Mouse (Mus musculus) Patski (cell line): ENCODE data around the gene B4galnt1. TPM values are rescaled to one million over a fixed set of nuclear protein-coding genes. Genes with fewer than 3 reads are reported as not detected.
"Not testable (repeated sequence)": the region's sequence is repeated elsewhere in the genome, so short reads cannot be mapped to it uniquely, and the experiment has no call there.

Source experiments
- ATAC-seq: fragments of 100-300 bp; one replicate; pipeline ENCODE4 v1.8.0; 2021
- CTCF ChIA-PET: fragments of 350-600 bp; sonication (Branson Sonifier 250); formaldehyde crosslinking; loops from one replicate; lab custom pipeline; 2022; ENCODE audit warnings: inconsistent platforms; lab: Charles Lee
- POLR2A ChIA-PET: fragments of 350-600 bp; sonication (Branson Sonifier 250); formaldehyde crosslinking; loops from one replicate; lab custom pipeline; 2022; ENCODE audit warnings: antibody characterized with exemption, inconsistent platforms; lab: Charles Lee
- DNase-seq: peaks from one replicate; pipeline ENCODE4 v3.0.0-alpha.2; 2011; ENCODE audit warnings: low read depth, low spot score
- H3K27me3 ChIP-seq: fragments of 371-371 bp; one replicate; pipeline ENCODE4 v1.5.1; 2021
- CTCF ChIP-seq: fragments of 100-300 bp; IDR thresholded peaks from one replicate; pipeline ENCODE4 v1.5.1; 2021
- in situ Hi-C: fragments of 300-500 bp; cut with MboI; formaldehyde crosslinking; loops from 3 replicates; pipeline ENCODE4 v1.11.1; 2018; ENCODE audit warnings: low pct_unique_long_range_greater_than_20kb, mixed read lengths
- polyA plus RNA-seq: library from polyadenylated mRNA; unstranded; gene quantifications from one replicate; pipeline ENCODE4 v1.2.3, GENCODE M21; 2021

Gene B4galnt1
- polyA plus RNA-seq, 1 experiment from 2014 or later, result 112 TPM

DNA sequence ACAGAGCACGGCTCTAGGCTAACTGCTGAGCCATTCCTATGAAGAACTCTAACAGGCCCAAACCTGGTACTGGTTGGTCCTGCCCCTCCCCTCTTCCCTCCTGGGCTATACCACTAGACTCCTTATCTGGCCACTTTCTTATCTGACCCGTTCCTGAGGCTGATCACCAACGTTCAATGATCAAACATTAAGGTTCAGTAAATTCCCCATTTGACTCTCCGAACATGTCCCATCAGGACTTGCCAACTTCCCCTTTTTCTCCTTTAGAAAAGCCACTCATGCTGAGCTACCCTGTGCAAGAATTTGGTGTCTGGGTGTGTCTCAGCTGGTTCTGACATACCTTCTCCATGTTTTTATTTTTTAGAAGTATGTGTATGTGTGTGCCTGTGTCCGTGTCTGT, 38.4 kb upstream of the B4galnt1 start:
- no peak for DNase-seq
- H3K27me3 ChIP-seq, result no peaks in the 10 kb centered on the region
- POLR2A ChIA-PET, result no interaction called here
- TF ChIP-seq CTCF, result no peak
- ATAC-seq, result no peak
- CTCF ChIA-PET, result interaction anchor here (0.7 to 1.8 kb wide), 3 partner anchors 19 to 45 kb away, joined by 3 to 7 read pairs (median 3); no protein-coding TSS in a partner anchor
- in situ Hi-C loops, result loop anchor here (5.0 kb wide), 2 partner anchors 46 to 101 kb away; no protein-coding TSS in a partner anchor

DNA sequence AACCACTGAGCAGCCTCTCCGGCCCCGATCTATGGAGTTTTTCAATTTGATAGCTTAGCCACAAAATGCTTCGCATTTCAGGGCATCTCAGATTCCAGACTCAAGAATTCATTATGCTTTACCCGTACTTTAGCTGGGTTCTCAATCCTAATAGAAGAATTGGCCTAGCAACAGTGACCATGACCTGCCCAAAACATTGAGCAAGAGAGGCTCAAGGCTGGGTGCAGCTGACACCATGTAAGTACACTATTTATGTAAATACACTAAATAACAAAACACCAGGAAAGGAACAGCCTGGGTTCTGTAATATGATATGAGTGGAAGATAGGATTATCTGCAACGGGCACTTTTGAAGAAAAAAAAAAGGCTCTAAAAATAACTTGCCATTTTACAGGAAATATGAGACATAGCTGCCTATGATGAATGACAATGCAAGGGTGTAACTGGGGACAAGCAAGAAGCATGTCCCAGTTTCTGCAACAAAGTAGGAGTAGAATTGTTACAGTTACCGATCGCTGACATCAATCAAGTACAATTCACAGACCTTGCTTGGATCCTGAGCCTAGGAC, 37.2 kb upstream of the B4galnt1 start:
- ChIA-PET POLR2A (no interaction called here), CTCF (interaction anchor here (1.0 to 1.8 kb wide), 3 partner anchors 42 to 111 kb away, joined by 3 to 7 read pairs (median 4); no protein-coding TSS in a partner anchor)
- no peak for DNase-seq
- no peak for TF ChIP-seq CTCF
- in situ Hi-C loops, result loop anchor here (5.0 kb wide), 2 partner anchors 45 to 100 kb away; no protein-coding TSS in a partner anchor
- no peaks in the 10 kb centered on the region for H3K27me3 ChIP-seq
- no peak for ATAC-seq

DNA sequence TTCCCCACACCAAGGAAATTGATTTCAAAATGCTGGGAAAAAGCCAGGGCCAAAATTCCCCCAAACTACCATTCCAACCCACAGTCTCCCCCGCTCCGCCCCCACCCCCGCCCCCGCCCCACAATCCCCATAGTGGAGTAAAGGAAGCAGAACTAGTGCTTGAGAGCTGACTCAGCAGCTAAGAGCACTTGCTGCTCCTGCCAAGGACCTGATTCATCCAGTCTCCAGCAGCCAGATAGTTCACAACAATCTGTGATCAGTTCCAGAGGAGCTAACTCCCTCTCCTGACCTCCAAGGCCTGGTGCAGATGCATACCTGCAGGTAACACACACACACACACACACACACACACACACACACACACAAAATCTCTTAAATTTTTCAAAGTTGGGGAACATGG, 35.6 kb upstream of the B4galnt1 start:
- no peaks in the 10 kb centered on the region for H3K27me3 ChIP-seq
- DNase-seq, result no peak
- POLR2A ChIA-PET, result interaction anchor here (0.6 kb wide), 1 partner anchor 78 kb away, joined by 4 read pairs; no protein-coding TSS in a partner anchor
- TF ChIP-seq CTCF, result no peak
- CTCF ChIA-PET, result interaction anchor here (1.6 kb wide), 1 partner anchor 41 kb away, joined by 5 read pairs; no protein-coding TSS in a partner anchor
- no peak for ATAC-seq
- in situ Hi-C loops, result loop anchor here (5.0 kb wide), 2 partner anchors 43 to 98 kb away; no protein-coding TSS in a partner anchor

DNA sequence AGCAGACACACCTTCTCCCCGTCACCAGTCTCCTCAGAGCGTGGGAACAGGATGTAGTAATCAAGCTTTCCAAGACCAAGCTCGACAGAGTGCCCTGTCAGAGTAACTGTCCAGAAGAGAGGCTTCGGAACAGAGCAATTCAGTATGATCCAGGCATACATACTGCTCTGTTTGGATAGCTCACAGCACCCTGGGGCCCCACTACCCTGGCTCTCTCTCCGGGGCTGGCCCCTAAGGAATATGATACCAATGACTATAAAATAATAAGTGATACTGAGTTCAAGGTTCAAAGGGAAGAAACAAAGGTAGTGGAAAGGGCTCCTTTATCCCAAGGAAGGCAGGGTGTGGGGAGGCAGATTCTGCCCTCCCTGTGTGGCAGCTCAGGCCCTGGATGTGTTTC, 32.6 kb upstream of the B4galnt1 start:
- in situ Hi-C loops, result no loop called here
- CTCF ChIA-PET, result interaction anchor here (2.0 to 4.7 kb wide), 2 partner anchors 10 to 39 kb away, joined by 8 to 24 read pairs; no protein-coding TSS in a partner anchor
- DNase-seq (no peak), ATAC-seq (no peak)
- H3K27me3 ChIP-seq, result no peaks in the 10 kb centered on the region
- TF ChIP-seq CTCF, result no peak
- POLR2A ChIA-PET, result interaction anchor here (0.9 kb wide), 1 partner anchor 32 kb away, joined by 4 read pairs; the partner anchor contains the start of gene B4galnt1

DNA sequence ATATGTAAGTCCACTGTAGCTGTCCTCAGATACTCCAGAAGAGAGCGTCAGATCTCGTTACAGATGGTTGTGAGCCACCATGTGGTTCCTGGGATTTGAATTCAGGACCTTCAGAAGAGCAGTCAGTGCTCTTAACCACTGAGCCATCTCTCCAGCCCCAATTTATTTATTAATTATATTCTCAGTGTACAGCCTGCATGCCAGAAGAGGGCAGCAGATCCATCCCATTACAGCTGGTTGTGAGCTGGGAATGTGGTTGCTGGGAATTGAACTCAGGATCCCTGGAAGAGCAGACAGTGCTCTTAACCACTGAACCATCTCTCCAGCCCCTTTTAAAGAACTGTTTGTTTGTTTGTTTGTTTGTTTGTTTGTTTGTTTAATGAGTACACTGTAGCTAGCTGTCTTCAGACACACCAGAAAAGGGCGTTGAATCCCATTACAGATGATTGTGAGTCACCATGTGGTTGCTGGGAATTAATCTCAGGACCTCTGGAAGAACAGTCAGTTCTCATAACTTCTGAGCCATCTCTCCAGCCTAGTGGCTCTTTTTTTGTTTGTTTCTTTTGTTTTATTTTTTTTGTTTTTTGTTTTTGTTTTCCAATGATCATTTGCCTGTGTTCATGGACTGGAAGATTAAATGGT, 30.5 kb upstream of the B4galnt1 start:
- POLR2A ChIA-PET, H3K27me3 ChIP-seq, DNase-seq, in situ Hi-C loops: not testable (repeated sequence)
- TF ChIP-seq CTCF, result peak; percentile 83
- peak; percentile 44 for ATAC-seq
- CTCF ChIA-PET, result interaction anchor here (0.7 to 4.7 kb wide), 8 partner anchors 11 to 94 kb away, joined by 3 to 24 read pairs (median 5); no protein-coding TSS in a partner anchor

DNA sequence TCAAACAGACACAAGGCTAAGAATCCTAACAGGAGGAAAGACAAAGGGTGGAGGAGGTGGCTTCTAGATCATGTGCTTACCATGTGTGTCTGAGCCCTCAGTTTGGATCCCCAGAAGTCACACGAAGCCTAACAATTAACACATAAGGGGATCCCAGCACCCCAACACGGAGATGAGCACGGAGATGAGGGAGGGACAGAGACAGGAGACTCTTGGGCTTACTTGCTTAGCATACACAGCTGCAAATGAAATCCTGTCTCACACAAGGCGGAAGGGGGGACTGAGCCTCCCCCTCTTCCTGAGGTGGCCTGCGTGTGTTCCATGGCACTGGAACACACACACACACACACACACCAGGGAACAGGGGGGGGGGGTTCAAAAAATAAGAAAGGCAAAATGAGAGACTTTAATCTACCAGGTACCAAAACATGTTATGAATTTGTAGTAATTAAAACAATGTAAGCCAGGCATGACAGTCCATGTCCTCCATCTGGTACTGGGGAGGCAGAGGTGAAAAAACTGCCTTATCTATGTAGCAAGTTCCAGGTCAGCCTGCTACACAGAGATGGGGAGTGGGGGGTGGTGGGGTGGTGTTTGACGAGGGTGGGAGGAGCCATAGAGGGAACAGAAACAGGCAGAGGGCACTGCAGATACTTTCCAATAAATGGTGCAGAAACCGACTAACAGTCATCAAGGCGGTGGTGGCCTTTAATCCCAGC, 29.7 kb upstream of the B4galnt1 start:
- no peaks in the 10 kb centered on the region for H3K27me3 ChIP-seq
- DNase-seq, result no peak
- ChIA-PET POLR2A (no interaction called here), CTCF (interaction anchor here (1.6 to 4.7 kb wide), 6 partner anchors 11 to 93 kb away, joined by 4 to 24 read pairs (median 8); no protein-coding TSS in a partner anchor)
- no peak for ATAC-seq
- in situ Hi-C loops, result no loop called here
- TF ChIP-seq CTCF, result no peak

DNA sequence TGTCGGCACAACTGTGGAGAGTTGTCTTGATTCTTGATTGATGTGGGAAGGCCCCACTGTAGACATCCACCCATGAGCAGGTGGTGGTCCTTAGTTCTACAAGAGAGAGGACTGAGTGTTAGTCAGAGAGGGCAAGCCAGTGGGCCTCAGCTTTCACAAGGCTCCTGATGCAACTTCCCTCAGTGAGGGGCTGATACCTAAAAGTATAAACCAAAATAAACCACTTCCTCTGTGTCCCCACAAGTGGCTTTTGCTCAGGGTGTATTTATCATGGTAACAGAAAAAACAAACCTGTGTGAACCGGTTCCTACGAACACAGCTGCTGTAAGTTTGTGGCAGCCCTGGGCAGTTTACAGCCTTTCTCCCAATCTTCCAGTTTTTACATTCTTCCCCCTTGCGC, 28.5 kb upstream of the B4galnt1 start:
- no peak for DNase-seq
- no peak for ATAC-seq
- in situ Hi-C loops, result no loop called here
- TF ChIP-seq CTCF, result no peak
- ChIA-PET CTCF (no interaction called here), POLR2A (no interaction called here)
- no peaks in the 10 kb centered on the region for H3K27me3 ChIP-seq

DNA sequence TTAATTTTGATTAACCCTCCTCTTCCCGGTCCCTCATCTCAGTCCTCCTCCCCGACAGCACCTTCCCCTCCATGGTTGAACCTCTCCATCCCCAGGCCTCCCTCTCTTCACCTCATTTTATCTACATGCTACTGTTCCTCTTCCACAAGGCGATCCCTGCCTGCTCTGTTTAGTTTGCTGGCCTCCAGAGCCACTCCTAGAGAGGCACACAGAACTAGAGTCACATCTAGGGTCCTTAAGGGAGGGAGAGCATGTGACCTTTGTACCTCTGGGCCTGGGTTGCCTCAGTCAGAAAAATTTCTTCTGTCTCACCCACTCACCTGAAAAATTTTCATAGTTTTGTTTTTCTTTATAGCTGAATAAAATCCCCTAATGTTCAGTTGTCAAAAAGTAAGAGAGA, 27.1 kb upstream of the B4galnt1 start:
- no peaks in the 10 kb centered on the region for H3K27me3 ChIP-seq
- TF ChIP-seq CTCF, result no peak
- CTCF ChIA-PET, result no interaction called here
- in situ Hi-C loops, result no loop called here
- ATAC-seq (no peak), DNase-seq (no peak)
- POLR2A ChIA-PET, result no interaction called here

DNA sequence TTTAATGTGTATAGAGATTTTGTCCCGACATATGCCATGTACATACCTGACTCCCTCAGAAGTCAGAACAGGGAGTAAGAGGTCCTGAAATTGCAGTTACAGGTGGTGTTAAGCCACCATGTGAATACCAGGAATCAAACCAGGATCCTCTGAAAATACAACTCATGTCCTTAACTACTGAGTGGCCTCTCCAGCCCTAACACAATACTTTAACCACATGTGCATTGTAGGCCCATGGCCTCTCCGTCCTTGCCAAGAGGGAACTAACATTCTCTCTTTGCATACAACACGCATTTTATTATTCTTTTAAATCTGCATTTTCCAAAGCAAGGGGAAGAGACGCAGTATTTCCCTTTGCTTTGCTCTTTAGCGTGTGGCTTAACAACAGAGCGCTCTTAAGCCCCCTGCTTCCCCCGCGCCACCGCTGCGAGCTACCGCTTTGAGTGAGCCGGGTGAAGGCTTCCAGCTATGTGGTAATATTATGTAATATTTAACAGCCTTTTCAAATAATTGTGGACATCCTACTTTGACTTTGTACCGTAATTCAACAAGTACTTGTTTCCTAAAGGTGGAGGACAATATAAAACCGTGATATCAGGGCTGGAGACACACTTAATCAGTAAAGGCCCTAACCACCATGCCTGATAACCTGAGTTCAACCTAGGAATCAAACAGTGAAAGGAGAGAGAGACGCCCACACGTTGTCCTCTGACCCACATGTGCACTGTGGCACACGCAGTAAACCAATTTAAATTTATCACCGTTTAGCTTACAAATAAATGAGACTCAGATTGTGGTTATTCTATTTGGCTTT, 26.5 kb upstream of the B4galnt1 start:
- POLR2A ChIA-PET, result no interaction called here
- no peaks in the 10 kb centered on the region for H3K27me3 ChIP-seq
- no peak for DNase-seq
- in situ Hi-C loops, result no loop called here
- CTCF ChIA-PET, result no interaction called here
- ATAC-seq, result no peak
- no peak for TF ChIP-seq CTCF
